Mouse (Mus musculus): ENCODE data around the gene Iqck. TPM values are rescaled to one million over a fixed set of nuclear protein-coding genes. Genes with fewer than 3 reads are reported as not detected.

Iqck gene
- polyA plus RNA-seq, 1 experiment from 2014 or later = 4.5 TPM

DNA sequence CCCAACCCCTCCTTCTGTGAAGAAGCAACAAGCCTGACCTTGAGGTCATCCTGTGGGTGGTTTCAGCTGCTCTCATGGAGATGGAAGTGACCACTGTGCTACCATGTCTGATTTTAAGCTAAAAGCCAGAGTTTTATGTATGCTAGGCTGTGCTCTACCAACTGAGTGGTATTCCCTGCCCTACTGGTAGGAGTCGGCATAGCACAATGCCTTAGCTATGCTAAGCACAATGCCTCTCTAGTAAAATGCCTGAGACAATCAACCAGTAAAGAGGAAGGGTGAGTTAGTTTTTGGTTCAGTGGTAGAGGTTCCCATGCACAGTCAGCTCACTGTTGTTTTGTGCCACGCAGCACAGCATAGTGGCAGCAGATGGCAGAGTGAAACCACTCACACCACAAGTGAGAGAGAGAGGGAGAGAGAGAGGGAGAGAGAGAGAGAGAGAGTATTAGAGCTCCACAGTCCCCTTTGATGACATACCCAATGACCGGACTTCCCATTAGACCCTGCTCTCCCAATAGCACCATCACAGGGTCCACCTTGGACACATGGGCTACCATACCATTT is 24.0 kb downstream of the Iqck start:
- H3K4me2 ChIP-seq (ENCODE audit: low read length) = no peak overlapping the region
- no peaks in the 10 kb centered on the region for H3K4me1 ChIP-seq (replicated peaks; ENCODE audit: control insufficient read depth, insufficient read depth, low read length)
- no peak for ATAC-seq

DNA sequence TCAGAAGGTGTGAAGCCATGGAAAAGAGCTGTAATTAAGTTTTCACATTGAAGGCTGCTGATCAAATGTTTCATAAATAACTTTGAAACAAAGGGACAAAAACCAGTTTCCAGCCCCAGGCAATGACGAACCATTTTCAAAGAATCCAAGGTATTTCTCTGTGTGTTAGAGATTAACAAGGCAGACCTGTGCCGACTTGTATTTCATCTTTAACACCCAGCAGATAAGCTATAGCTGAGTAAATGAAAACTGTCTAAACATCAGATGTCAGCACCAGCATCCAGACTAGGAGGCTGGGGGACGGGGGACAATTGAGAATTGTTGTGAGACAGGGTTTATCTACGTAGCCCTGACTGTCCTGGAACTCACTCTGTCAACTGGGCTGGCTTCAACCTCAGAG is 28.4 kb downstream of the Iqck start:
- ATAC-seq = no peak
- Histone ChIP-seq H3K4me1 (replicated peaks; ENCODE audit: control insufficient read depth, insufficient read depth, low read length) (peaks cover 1% of the 10 kb centered on the region), H3K27ac (ENCODE audit: low read length) (no peak overlapping the region), H3K4me2 (ENCODE audit: low read length) (no peak overlapping the region), H3K4me3 (replicated peaks; ENCODE audit: low read length) (no peak overlapping the region), H3K9me3 (ENCODE audit: control insufficient read depth, low read length) (no peaks in the 10 kb centered on the region), H3K36me3 (ENCODE audit: control insufficient read depth, insufficient read depth) (no peaks in the 10 kb centered on the region), H3K9ac (replicated peaks; ENCODE audit: low read depth, low read length) (no peak overlapping the region), H3K27me3 (replicated peaks; ENCODE audit: control insufficient read depth, insufficient read depth, low read length) (no peaks in the 10 kb centered on the region)
- 67% methylated on average over 4 of the region's 4 CpGs for WGBS

More for the DNA sequence above, 24.0 kb downstream of the Iqck start:
- H3K9ac ChIP-seq (replicated peaks; ENCODE audit: low read depth, low read length) = no peak overlapping the region
- H3K27me3 ChIP-seq (replicated peaks; ENCODE audit: control insufficient read depth, insufficient read depth, low read length) = no peaks in the 10 kb centered on the region
- no peak overlapping the region for H3K27ac ChIP-seq (ENCODE audit: low read length)
- no peak overlapping the region for H3K4me3 ChIP-seq (replicated peaks; ENCODE audit: low read length)
- no peaks in the 10 kb centered on the region for H3K36me3 ChIP-seq (ENCODE audit: control insufficient read depth, insufficient read depth)
- WGBS = 75% methylated on average over 3 of the region's 3 CpGs
- H3K9me3 ChIP-seq (ENCODE audit: control insufficient read depth, low read length) = no peaks in the 10 kb centered on the region

DNA sequence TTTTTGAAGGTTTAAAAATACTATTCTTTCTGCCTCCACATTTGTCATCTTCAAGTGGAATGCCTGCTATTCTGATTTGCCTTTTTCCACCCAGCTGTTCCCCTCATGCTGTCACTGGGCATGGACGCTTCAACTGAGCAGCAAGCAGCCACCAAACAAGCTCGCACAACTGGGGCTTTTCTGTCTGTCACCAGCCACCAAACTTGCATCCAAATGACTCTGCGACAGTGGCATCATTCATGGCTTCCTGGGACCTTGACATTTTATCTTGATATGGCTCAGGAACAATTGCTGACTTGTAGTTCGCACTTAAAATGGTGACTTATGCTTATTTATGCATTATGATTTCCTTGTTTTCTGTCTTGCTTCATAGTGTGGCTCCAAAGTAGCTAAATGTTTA is 29.4 kb downstream of the Iqck start:
- no peaks in the 10 kb centered on the region for H3K9me3 ChIP-seq (ENCODE audit: control insufficient read depth, low read length)
- H3K4me2 ChIP-seq (ENCODE audit: low read length) = no peak overlapping the region
- no peak overlapping the region for H3K27ac ChIP-seq (ENCODE audit: low read length)
- H3K4me1 ChIP-seq (replicated peaks; ENCODE audit: control insufficient read depth, insufficient read depth, low read length) = peaks cover 4% of the 10 kb centered on the region
- 77% methylated on average over 4 of the region's 4 CpGs for WGBS
- H3K4me3 ChIP-seq (replicated peaks; ENCODE audit: low read length) = no peak overlapping the region
- no peaks in the 10 kb centered on the region for H3K27me3 ChIP-seq (replicated peaks; ENCODE audit: control insufficient read depth, insufficient read depth, low read length)
- no peak overlapping the region for H3K9ac ChIP-seq (replicated peaks; ENCODE audit: low read depth, low read length)
- no peak for ATAC-seq
- no peaks in the 10 kb centered on the region for H3K36me3 ChIP-seq (ENCODE audit: control insufficient read depth, insufficient read depth)

DNA sequence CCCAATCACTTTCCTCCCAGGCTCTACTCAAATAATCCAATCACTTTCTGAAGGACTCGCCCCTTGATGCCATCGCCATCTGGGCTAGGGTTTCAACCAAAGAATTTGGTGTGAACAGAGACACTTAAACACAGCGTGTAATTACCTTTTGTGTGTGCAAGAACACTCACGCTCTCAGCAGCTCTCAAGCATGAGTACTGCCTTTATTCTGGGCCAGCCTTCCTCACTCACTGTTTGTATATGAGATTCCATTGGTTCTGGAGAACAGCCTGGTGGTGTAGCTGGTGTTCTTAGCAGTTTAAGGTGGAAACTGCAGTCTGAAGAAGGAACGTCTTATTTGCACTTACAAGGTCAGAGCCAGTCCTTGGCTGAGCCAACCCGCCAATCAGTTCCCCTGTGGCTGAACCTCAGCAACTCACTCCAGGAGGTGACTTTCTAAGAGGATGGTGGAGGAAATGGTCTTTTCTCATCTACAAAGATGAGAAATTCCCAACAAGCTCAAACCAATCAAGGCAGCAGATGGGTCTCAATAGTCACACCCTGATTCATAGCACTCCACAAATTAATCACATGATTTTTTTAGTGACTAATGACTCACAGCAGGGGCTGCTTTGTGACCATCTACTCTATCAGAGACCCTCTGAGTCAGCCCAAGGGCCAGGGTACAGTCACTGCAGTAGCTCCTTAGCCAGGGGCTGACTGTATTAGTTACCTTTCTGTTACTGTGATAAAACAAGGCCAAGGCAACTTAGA is 31.9 kb downstream of the Iqck start:
- Histone ChIP-seq H3K4me1 (replicated peaks; ENCODE audit: control insufficient read depth, insufficient read depth, low read length) (peaks cover 4% of the 10 kb centered on the region), H3K4me2 (ENCODE audit: low read length) (no peak overlapping the region), H3K4me3 (replicated peaks; ENCODE audit: low read length) (no peak overlapping the region), H3K27ac (ENCODE audit: low read length) (no peak overlapping the region), H3K27me3 (replicated peaks; ENCODE audit: control insufficient read depth, insufficient read depth, low read length) (no peaks in the 10 kb centered on the region), H3K36me3 (ENCODE audit: control insufficient read depth, insufficient read depth) (no peaks in the 10 kb centered on the region), H3K9ac (replicated peaks; ENCODE audit: low read depth, low read length) (no peak overlapping the region), H3K9me3 (ENCODE audit: control insufficient read depth, low read length) (no peaks in the 10 kb centered on the region)
- 29% methylated on average over 6 of the region's 6 CpGs for WGBS
- ATAC-seq = no peak

DNA sequence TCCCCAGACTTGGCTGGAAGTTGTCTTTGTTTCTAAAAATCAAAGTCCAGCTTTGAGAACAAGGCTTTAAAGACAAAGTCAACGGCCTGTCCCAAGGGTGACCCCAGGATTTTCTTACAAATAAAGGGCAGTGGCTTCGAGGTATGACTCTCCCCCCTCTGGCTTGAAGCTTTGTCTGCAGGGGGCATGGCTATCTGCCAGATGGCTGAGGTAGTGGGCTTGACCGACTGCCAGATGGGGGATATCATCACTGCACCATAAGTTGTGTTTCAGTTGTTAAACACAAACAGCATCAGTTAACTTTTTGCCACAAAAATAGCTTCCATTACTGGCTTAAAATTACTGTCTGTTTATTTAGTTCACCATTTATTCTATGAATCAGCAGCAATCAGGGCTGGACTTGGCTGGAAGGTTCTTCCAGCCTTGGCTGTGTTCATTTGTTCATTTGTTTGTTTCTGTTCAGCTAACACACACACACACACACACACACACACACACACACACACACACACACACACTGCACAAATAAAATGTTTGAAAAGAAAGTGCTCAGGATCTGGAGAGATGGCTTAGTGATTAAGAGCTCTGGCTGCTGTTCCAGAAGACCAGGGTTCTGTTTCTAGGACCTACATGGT is 33.6 kb downstream of the Iqck start:
- Histone ChIP-seq H3K9me3 (ENCODE audit: control insufficient read depth, low read length) (no peaks in the 10 kb centered on the region), H3K27me3 (replicated peaks; ENCODE audit: control insufficient read depth, insufficient read depth, low read length) (no peaks in the 10 kb centered on the region), H3K4me2 (ENCODE audit: low read length) (no peak overlapping the region), H3K4me1 (replicated peaks; ENCODE audit: control insufficient read depth, insufficient read depth, low read length) (peaks cover 4% of the 10 kb centered on the region), H3K4me3 (replicated peaks; ENCODE audit: low read length) (no peak overlapping the region), H3K36me3 (ENCODE audit: control insufficient read depth, insufficient read depth) (no peaks in the 10 kb centered on the region), H3K27ac (ENCODE audit: low read length) (no peak overlapping the region), H3K9ac (replicated peaks; ENCODE audit: low read depth, low read length) (no peak overlapping the region)
- WGBS = 3% methylated on average over 3 of the region's 3 CpGs
- no peak for ATAC-seq

DNA sequence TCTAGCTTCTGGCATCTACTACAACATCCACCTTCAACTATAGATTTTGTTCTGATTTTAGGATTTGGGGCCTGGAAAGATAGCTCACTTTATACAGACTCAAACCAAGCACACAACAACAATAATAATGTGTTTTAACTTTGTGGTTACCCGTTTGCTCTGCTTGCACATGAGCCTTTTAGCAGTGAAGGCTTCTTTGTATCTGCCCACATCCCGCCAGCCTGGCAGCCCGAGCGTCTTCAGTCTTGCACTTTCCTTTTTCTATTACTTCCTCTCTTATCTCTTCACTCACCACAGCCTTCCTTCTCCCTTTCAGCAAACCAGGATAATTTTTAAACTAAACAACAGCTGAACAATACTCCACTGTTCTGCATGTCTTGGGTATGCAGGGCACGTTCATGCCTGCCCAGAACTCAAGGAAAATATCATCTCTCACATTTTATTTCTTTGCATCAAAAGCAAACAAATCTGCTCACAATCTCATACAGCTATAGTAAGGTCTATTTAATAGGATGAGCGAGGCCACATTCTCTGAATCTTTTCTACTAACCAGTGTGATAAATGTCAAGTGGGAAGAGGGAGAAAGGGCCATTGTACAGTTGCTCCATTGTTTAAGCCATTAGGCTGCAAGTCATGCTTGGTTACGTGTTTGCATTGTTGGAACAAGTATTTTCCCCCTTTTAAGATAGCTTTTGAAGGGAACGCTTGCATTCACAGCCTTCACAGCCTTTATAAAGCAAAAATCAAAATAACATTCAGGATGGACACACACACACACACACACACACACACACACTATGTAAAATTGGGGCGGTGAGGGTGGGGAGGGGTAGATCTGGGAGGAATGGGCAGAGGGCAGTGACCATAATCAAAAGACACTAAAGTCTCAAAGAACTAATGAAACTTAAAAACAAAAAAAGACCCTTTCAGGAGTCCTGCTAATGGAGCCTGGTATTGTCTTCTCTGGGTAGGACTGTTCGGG is 40.2 kb downstream of the Iqck start:
- no peak overlapping the region for H3K4me3 ChIP-seq (replicated peaks; ENCODE audit: low read length)
- 31% methylated on average over 10 of the region's 10 CpGs for WGBS
- peaks cover 12% of the 10 kb centered on the region for H3K4me1 ChIP-seq (replicated peaks; ENCODE audit: control insufficient read depth, insufficient read depth, low read length)
- no peak overlapping the region for H3K9ac ChIP-seq (replicated peaks; ENCODE audit: low read depth, low read length)
- no peaks in the 10 kb centered on the region for H3K27me3 ChIP-seq (replicated peaks; ENCODE audit: control insufficient read depth, insufficient read depth, low read length)
- no peaks in the 10 kb centered on the region for H3K36me3 ChIP-seq (ENCODE audit: control insufficient read depth, insufficient read depth)
- H3K9me3 ChIP-seq (ENCODE audit: control insufficient read depth, low read length) = no peaks in the 10 kb centered on the region
- no peak overlapping the region; the same call in 1 of the 2 replicates for H3K27ac ChIP-seq (ENCODE audit: low read length)
- no peak overlapping the region for H3K4me2 ChIP-seq (ENCODE audit: low read length)
- ATAC-seq = no peak

DNA sequence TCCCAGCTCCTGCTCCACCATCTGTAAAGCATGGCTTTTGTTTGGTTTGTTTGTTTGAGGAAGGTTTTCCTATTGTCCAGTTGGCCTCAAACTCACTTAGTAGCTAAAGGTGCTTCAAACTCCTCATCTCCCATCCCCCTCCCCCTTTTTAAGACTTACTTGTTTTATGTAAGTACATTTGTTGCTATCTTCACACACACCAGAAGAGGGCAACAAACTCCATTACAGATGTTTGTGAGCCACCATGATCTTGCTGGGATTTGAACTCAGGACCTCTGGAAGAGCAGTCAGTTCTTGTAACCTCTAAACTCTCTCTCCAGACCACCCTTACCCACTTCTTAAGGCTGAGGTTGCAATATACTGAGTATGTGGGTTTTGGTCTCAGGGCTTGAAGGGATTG is 42.5 kb downstream of the Iqck start:
- Histone ChIP-seq H3K4me3 (replicated peaks; ENCODE audit: low read length) (no peak overlapping the region), H3K4me2 (ENCODE audit: low read length) (no peak overlapping the region), H3K9ac (replicated peaks; ENCODE audit: low read depth, low read length) (no peak overlapping the region), H3K9me3 (ENCODE audit: control insufficient read depth, low read length) (no peaks in the 10 kb centered on the region), H3K36me3 (ENCODE audit: control insufficient read depth, insufficient read depth) (no peaks in the 10 kb centered on the region), H3K27ac (ENCODE audit: low read length) (no peak overlapping the region), H3K27me3 (replicated peaks; ENCODE audit: control insufficient read depth, insufficient read depth, low read length) (no peaks in the 10 kb centered on the region), H3K4me1 (replicated peaks; ENCODE audit: control insufficient read depth, insufficient read depth, low read length) (peaks cover 19% of the 10 kb centered on the region)
- no peak for ATAC-seq

DNA sequence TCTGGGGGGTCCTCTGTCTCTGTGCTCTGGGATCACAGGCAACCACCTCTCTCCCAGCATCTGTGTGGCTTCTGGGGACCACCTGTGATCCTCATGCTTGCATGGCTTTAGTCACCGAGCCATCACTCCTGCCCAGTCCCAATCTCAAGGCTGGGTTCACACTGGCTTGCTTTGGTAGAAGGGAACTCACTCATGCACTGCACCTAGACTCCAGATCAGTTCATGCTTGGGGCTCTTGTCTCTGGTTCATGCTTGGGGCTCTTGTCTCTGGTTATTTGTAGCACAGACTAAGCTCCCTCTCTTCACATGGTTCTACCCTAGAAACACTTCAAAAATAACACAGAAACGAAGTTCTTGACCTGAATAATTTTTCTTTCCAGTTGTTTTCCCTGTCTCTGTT is 44.5 kb downstream of the Iqck start:
- Histone ChIP-seq H3K9ac (replicated peaks; ENCODE audit: low read depth, low read length) (no peak overlapping the region), H3K27me3 (replicated peaks; ENCODE audit: control insufficient read depth, insufficient read depth, low read length) (no peaks in the 10 kb centered on the region), H3K9me3 (ENCODE audit: control insufficient read depth, low read length) (no peaks in the 10 kb centered on the region), H3K4me2 (ENCODE audit: low read length) (no peak overlapping the region), H3K4me1 (replicated peaks; ENCODE audit: control insufficient read depth, insufficient read depth, low read length) (peaks cover 21% of the 10 kb centered on the region), H3K36me3 (ENCODE audit: control insufficient read depth, insufficient read depth) (no peaks in the 10 kb centered on the region), H3K4me3 (replicated peaks; ENCODE audit: low read length) (no peak overlapping the region), H3K27ac (ENCODE audit: low read length) (no peak overlapping the region)
- no peak for ATAC-seq
- 73% methylated on average over 2 of the region's 2 CpGs for WGBS

DNA sequence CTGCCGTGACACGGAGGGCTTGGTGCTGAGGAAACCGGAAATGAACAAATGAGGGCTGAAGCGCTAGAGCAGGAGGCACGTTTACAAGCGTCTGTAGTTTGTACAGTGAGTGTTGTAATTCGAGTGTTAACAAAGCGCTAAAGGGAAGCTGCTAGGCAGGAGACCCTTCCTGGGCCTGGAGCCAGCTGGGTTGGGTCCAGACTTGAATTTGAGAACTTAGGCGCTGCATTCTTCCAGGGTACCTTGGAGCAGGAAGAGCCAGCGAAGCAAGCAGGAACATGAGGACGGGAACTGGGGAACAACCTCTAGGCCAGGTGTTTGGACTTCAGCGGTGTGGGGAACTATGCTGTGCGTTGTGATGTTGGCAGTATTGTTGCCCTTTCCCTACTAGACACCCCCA is 47.4 kb downstream of the Iqck start:
- H3K4me1 ChIP-seq (replicated peaks; ENCODE audit: control insufficient read depth, insufficient read depth, low read length) = peaks cover 12% of the 10 kb centered on the region
- H3K9ac ChIP-seq (replicated peaks; ENCODE audit: low read depth, low read length) = no peak overlapping the region
- peak overlapping the region; percentile 11; the same call in 1 of the 2 replicates for H3K4me3 ChIP-seq (replicated peaks; ENCODE audit: low read length)
- H3K27ac ChIP-seq (ENCODE audit: low read length) = no peak overlapping the region
- peak overlapping the region; percentile 39 for H3K4me2 ChIP-seq (ENCODE audit: low read length)
- no peaks in the 10 kb centered on the region for H3K9me3 ChIP-seq (ENCODE audit: control insufficient read depth, low read length)
- ATAC-seq = peak; percentile 81
- 26% methylated on average over 13 of the region's 13 CpGs for WGBS
- H3K36me3 ChIP-seq (ENCODE audit: control insufficient read depth, insufficient read depth) = no peaks in the 10 kb centered on the region
- H3K27me3 ChIP-seq (replicated peaks; ENCODE audit: control insufficient read depth, insufficient read depth, low read length) = no peaks in the 10 kb centered on the region
